Mouse (Mus musculus): ENCODE measurements at regions not wholly inside any gene's neighbourhood (a gene's known extent, or its start where the extent isn't known, plus 50 kb on each side); places are given as distances from the start of the nearest gene placed in this dataset.
"Not testable (repeated sequence)": the region's sequence is repeated elsewhere in the genome, so short reads cannot be mapped to it uniquely, and the experiment has no call there.

DNA sequence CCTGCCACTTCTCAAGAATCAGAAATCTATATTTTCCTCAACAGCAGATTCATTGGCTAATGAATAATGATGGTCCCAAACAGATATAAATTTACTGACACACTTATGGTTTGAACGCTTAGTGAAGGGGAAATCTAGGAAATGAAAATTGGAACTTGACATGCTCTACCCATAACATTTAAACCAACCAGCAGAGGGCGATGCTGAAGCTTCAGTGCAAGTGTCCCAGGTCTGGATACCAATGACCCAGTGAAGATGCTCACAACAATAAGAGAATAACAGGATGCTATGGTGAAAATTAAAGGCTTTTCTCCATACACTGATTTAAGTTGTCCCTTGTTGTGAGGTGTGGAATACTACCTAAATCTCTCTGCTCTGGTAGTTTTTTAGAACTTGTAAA, 236.0 kb upstream of the Rorb start:
- no peaks in the 10 kb centered on the region for H3K9me3 ChIP-seq (ENCODE audit: control insufficient read depth, low read depth, low read length)
- no peak overlapping the region for H3K27ac ChIP-seq (ENCODE audit: low read length)
- H3K4me2 ChIP-seq (replicated peaks; ENCODE audit: low read depth, low read length): no peak overlapping the region
- no peak overlapping the region for H3K4me3 ChIP-seq (ENCODE audit: low read depth, low read length)
- H3K9ac ChIP-seq (replicated peaks; ENCODE audit: low read depth, low read length): no peak overlapping the region
- 48% methylated on average over 2 of the region's 2 CpGs for WGBS
- H3K27me3 ChIP-seq (ENCODE audit: control insufficient read depth, insufficient read depth, low read length): no peaks in the 10 kb centered on the region
- ATAC-seq (ENCODE audit: insufficient number of reproducible peaks, insufficient read depth, low FRiP score, low read depth): no peak
- H3K4me1 ChIP-seq (ENCODE audit: control insufficient read depth, insufficient read depth, low read length): no peaks in the 10 kb centered on the region
- no peaks in the 10 kb centered on the region for H3K36me3 ChIP-seq (ENCODE audit: control insufficient read depth, insufficient read depth, low read length)

GRCm38 (mm10) chr19:19344426-19344811, 233.4 kb upstream of the Rorb start:
- H3K36me3 ChIP-seq (ENCODE audit: control insufficient read depth, insufficient read depth, low read length): no peaks in the 10 kb centered on the region
- no peak for ATAC-seq (ENCODE audit: insufficient number of reproducible peaks, insufficient read depth, low FRiP score, low read depth)
- no peaks in the 10 kb centered on the region for H3K9me3 ChIP-seq (ENCODE audit: control insufficient read depth, low read depth, low read length)
- no peak overlapping the region for H3K4me3 ChIP-seq (ENCODE audit: low read depth, low read length)
- H3K27ac ChIP-seq (ENCODE audit: low read length): no peak overlapping the region
- H3K4me2 ChIP-seq (replicated peaks; ENCODE audit: low read depth, low read length): no peak overlapping the region
- 69% methylated on average over 7 of the region's 7 CpGs for WGBS
- no peaks in the 10 kb centered on the region for H3K27me3 ChIP-seq (ENCODE audit: control insufficient read depth, insufficient read depth, low read length)
- no peak overlapping the region for H3K9ac ChIP-seq (replicated peaks; ENCODE audit: low read depth, low read length)
- no peaks in the 10 kb centered on the region for H3K4me1 ChIP-seq (ENCODE audit: control insufficient read depth, insufficient read depth, low read length)

- Histone ChIP-seq H3K4me3 (ENCODE audit: low read depth, low read length) (no peak overlapping the region), H3K36me3 (ENCODE audit: control insufficient read depth, insufficient read depth, low read length) (no peaks in the 10 kb centered on the region), H3K9me3 (ENCODE audit: control insufficient read depth, low read depth, low read length) (no peaks in the 10 kb centered on the region), H3K4me1 (ENCODE audit: control insufficient read depth, insufficient read depth, low read length) (no peaks in the 10 kb centered on the region), H3K9ac (replicated peaks; ENCODE audit: low read depth, low read length) (no peak overlapping the region), H3K4me2 (replicated peaks; ENCODE audit: low read depth, low read length) (no peak overlapping the region), H3K27ac (ENCODE audit: low read length) (no peak overlapping the region), H3K27me3 (ENCODE audit: control insufficient read depth, insufficient read depth, low read length) (no peaks in the 10 kb centered on the region)
- WGBS: 40% methylated on average over 10 of the region's 10 CpGs
- ATAC-seq (ENCODE audit: insufficient number of reproducible peaks, insufficient read depth, low FRiP score, low read depth): no peak
These were observed 232.9 kb upstream of the Rorb start for GRCm38 (mm10) chr19:19343702-19344425.

DNA sequence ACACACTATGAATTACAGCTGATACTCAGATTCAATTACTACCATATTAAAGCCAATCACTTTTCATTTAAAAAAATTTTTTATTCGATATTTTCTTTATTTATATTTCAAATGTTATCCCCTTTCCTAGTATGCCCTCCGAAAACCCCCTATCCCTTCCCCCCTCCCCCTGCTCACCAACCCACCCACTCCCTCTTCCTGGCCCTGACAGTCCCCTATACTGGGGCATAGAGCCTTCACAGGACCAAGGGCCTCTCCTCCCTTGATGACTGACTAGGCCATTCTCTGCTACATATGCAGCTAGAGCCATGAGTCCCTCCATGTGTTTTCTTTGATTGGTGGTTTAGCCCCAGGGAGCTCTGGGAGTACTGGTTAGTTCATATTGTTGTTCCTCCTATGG, 196.1 kb upstream of the Rorb start:
- 85% methylated on average over 2 of the region's 2 CpGs for WGBS
- not testable (repeated sequence) for ATAC-seq (ENCODE audit: insufficient number of reproducible peaks, insufficient read depth, low FRiP score, low read depth)

GRCm38 (mm10) chr19:19306476-19307131, 195.6 kb upstream of the Rorb start:
- H3K27ac ChIP-seq (ENCODE audit: low read length): no peak overlapping the region
- no peak overlapping the region for H3K4me2 ChIP-seq (replicated peaks; ENCODE audit: low read depth, low read length)
- H3K4me1 ChIP-seq (ENCODE audit: control insufficient read depth, insufficient read depth, low read length): no peaks in the 10 kb centered on the region
- no peaks in the 10 kb centered on the region for H3K27me3 ChIP-seq (ENCODE audit: control insufficient read depth, insufficient read depth, low read length)
- no peak overlapping the region for H3K4me3 ChIP-seq (ENCODE audit: low read depth, low read length)
- no peak for ATAC-seq (ENCODE audit: insufficient number of reproducible peaks, insufficient read depth, low FRiP score, low read depth)
- 82% methylated on average over 6 of the region's 6 CpGs for WGBS
- no peak overlapping the region for H3K9ac ChIP-seq (replicated peaks; ENCODE audit: low read depth, low read length)
- no peaks in the 10 kb centered on the region for H3K9me3 ChIP-seq (ENCODE audit: control insufficient read depth, low read depth, low read length)
- no peaks in the 10 kb centered on the region for H3K36me3 ChIP-seq (ENCODE audit: control insufficient read depth, insufficient read depth, low read length)

More for the DNA sequence above, 196.1 kb upstream of the Rorb start:
- not testable (repeated sequence) for H3K36me3 ChIP-seq (ENCODE audit: control insufficient read depth, insufficient read depth, low read length); H3K4me2 ChIP-seq (replicated peaks; ENCODE audit: low read depth, low read length); H3K4me3 ChIP-seq (ENCODE audit: low read depth, low read length); H3K27ac ChIP-seq (ENCODE audit: low read length); H3K9ac ChIP-seq (replicated peaks; ENCODE audit: low read depth, low read length); H3K9me3 ChIP-seq (ENCODE audit: control insufficient read depth, low read depth, low read length); H3K27me3 ChIP-seq (ENCODE audit: control insufficient read depth, insufficient read depth, low read length); H3K4me1 ChIP-seq (ENCODE audit: control insufficient read depth, insufficient read depth, low read length)

DNA sequence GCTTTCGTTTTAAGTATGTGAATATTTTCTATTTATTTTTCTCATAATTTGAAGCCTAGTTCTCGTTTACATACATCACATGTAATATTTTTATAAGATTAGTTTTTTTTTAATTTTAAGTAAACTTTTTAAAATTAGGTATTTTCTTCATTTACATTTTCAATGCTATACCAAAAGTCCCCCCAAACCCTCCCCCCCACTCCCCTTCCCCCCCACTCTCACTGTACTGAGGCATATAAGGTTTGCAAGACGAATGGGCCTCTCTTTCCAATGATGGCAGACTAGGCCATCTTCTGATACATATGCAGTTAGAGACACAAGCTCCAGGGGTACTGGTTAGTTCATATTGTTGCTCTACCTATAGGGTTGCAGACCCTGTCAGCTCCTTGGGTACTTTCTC, 174.9 kb upstream of the Rorb start:
- H3K27me3 ChIP-seq (ENCODE audit: control insufficient read depth, insufficient read depth, low read length); H3K36me3 ChIP-seq (ENCODE audit: control insufficient read depth, insufficient read depth, low read length); H3K4me3 ChIP-seq (ENCODE audit: low read depth, low read length); H3K4me1 ChIP-seq (ENCODE audit: control insufficient read depth, insufficient read depth, low read length); H3K27ac ChIP-seq (ENCODE audit: low read length); H3K4me2 ChIP-seq (replicated peaks; ENCODE audit: low read depth, low read length); H3K9me3 ChIP-seq (ENCODE audit: control insufficient read depth, low read depth, low read length); ATAC-seq (ENCODE audit: insufficient number of reproducible peaks, insufficient read depth, low FRiP score, low read depth); H3K9ac ChIP-seq (replicated peaks; ENCODE audit: low read depth, low read length): not testable (repeated sequence)
- 87% methylated on average over 3 of the region's 3 CpGs for WGBS

DNA sequence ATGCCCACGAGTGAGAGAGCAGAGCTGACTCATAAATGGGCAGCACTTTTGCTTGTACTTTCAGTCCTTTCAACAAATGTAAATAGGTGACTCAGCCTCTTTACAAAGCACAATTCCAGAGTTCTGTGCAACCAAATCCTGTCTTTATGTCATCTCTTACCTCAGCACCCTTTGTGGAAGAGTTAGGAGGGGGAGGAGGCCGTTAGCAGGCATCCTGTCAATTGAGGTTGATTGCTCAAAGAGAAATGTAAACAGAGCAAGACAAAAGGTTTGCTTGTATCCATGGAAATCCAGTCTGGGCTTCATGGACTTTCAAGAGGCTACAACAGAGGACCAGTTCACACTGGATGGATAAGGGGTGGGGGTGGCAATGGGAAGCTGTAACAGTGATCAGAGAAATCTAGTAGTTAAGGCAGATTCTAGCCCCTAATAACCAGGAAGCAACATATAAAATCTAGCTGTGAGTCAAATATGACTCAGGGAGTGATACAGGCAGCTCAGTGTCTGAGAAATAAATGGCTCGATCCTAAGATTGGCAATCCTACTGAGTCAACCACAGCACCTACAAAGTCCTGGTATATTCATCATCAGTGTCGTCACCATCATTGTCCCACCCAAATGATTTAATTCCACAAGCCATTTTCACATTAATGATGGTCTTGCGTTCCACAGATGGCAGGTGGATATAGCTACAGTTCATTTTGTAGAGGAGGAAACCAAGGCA, 136.0 kb upstream of the Rorb start:
- Histone ChIP-seq H3K9ac (replicated peaks; ENCODE audit: low read depth, low read length) (no peak overlapping the region), H3K36me3 (ENCODE audit: control insufficient read depth, insufficient read depth, low read length) (no peaks in the 10 kb centered on the region), H3K27me3 (ENCODE audit: control insufficient read depth, insufficient read depth, low read length) (no peaks in the 10 kb centered on the region), H3K4me2 (replicated peaks; ENCODE audit: low read depth, low read length) (no peak overlapping the region), H3K4me3 (ENCODE audit: low read depth, low read length) (no peak overlapping the region), H3K27ac (ENCODE audit: low read length) (no peak overlapping the region), H3K9me3 (ENCODE audit: control insufficient read depth, low read depth, low read length) (no peaks in the 10 kb centered on the region), H3K4me1 (ENCODE audit: control insufficient read depth, insufficient read depth, low read length) (no peaks in the 10 kb centered on the region)
- peak; percentile 63 for ATAC-seq (ENCODE audit: insufficient number of reproducible peaks, insufficient read depth, low FRiP score, low read depth)
- 58% methylated on average over 5 of the region's 5 CpGs for WGBS

GRCm38 (mm10) chr19:19229305-19229994, 118.5 kb upstream of the Rorb start:
- no peak overlapping the region for H3K27ac ChIP-seq (ENCODE audit: low read length)
- no peak overlapping the region for H3K9ac ChIP-seq (replicated peaks; ENCODE audit: low read depth, low read length)
- no peak overlapping the region for H3K4me3 ChIP-seq (ENCODE audit: low read depth, low read length)
- H3K36me3 ChIP-seq (ENCODE audit: control insufficient read depth, insufficient read depth, low read length): no peaks in the 10 kb centered on the region
- H3K4me2 ChIP-seq (replicated peaks; ENCODE audit: low read depth, low read length): no peak overlapping the region
- WGBS: 84% methylated on average over 3 of the region's 3 CpGs
- no peaks in the 10 kb centered on the region for H3K27me3 ChIP-seq (ENCODE audit: control insufficient read depth, insufficient read depth, low read length)
- ATAC-seq (ENCODE audit: insufficient number of reproducible peaks, insufficient read depth, low FRiP score, low read depth): no peak
- no peaks in the 10 kb centered on the region for H3K9me3 ChIP-seq (ENCODE audit: control insufficient read depth, low read depth, low read length)
- no peaks in the 10 kb centered on the region for H3K4me1 ChIP-seq (ENCODE audit: control insufficient read depth, insufficient read depth, low read length)

All from stomach, embryonic 14.5 days (tissue).